Mouse (Mus musculus): ENCODE results near the gene Pvr.

Gene Pvr

DNA sequence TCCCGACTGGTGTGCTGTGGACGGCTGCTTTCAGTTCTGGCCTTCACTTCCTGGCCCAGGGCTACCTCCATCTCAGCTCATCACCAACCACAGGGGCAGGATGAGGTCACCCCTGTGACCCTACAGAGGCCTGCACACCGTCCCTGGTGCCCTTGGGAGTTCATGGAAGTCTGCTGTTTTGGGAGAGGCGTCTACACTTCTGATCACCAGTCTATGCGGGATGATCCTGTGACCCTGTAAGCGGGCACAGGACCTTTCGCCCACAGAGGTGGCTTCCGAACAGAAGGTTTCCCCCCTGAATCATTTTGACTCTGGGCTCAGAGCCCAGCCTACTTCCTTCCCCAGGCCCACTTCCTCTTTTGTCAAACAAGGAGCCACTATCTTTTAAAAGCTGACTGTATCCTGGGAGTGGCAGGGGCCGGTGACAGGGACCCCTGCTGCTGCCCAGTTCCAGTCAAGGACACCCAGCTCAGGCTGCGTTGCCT is 49.8 kb downstream of the Pvr start:
- DNase-seq, result peak; percentile 49 to 62

DNA sequence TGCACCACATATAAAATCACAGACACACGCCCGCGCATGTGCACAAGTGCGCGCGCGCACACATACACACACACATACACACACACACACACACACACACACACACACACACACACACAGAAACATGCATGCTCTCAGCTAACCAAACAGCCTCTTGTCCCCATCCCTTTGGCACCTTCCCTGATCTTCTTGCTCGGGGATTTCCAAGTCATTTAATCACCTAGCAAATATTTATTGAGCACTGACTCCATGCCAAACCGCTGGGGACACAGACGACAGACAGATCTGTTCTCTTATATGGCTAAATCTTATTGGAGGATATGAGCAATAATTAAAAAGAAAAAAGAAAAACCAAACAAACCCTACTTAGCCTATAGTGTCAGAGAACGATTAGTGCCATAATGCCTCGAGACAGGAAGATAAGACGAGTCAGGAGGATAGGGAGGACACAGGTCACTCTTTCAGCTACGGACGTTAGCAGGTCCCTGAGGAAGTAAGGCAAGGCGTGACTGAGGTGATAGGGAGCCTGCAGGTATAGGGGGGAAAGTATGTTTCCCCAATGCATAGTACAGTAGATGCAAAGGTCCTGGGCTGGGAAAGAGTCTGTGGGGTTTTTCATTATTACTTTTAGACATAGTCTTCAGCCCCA is 53.1 kb downstream of the Pvr start:
- DNase-seq, result peak in 1 of 2 experiments; percentile 37

DNA sequence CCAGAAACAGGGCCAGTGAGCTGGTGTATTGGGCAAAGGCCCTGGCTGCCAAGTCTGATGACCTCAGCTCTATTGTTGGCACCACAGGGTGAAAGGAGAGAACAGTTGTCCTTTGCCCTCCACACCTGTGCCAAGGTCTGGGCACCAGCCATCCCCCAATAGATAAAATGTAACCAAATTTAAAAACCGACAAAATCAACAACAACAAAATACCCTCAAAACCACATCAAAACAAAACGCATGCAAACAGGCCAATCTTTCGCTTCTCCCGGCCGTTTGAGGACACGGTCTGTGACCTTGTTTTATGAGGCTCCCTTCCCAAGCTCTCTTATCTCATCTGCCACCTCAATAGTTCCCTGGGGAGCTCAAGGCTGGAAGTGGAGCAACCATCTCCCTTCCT is 54.5 kb downstream of the Pvr start:
- DNase-seq, result no peak

DNA sequence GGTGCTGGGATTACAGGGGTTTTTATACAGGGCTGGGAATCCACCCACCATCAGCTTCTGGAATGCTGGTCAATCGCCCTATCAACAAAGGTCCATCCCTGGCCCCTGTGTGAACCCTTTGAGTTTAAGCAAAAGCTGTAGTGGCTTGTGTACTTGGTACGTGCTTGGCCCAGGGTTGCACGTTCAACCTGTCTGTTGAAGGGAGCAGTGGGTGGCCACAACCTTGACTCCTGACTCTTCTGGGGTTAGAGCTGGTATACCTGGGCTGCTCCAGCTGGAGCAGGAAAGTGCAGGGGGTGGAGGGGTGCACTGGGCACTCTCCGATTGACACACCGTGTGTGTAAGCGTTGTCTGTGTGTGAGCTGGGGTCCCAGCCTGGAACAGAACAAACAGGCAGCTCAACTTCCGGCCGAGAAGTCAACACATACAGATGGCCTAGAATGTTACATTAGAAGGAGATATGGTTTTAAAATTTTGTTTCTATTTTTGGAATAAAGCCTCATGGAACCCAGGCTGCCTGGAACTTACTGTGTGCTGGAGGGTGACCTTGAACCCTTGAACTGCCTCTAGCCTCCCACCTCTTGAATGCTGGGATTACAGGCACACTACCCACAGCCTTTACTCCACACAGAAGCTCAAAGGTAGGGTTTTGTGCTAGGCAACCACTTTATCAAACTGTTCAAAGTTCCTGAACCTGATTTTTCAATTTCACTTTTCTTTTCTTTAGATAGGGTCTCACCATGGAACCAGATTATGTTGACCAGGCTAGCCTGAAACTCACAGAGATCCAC is 55.5 kb downstream of the Pvr start:
- no peak for DNase-seq

DNA sequence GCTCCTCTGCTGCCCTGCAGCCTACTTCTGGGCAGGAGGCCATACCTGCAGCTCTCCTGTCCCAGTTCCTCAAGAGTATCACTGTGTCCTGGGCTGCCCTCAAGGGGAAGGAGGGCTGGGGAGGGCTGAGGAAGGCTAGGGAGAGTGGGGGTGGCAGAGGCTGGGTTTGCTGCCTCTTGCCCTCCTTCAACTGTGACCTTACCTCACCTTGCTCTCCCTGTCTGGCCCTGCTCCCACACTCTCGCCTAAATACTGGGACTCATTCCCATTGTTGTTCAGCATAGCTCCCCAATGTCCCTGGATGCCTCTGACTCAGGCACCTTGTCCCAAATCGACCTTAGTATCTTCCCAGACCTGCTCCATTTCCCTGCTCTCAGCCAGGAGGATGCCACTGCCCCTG is 56.7 kb downstream of the Pvr start:
- DNase-seq, result peak; percentile 44 to 57

DNA sequence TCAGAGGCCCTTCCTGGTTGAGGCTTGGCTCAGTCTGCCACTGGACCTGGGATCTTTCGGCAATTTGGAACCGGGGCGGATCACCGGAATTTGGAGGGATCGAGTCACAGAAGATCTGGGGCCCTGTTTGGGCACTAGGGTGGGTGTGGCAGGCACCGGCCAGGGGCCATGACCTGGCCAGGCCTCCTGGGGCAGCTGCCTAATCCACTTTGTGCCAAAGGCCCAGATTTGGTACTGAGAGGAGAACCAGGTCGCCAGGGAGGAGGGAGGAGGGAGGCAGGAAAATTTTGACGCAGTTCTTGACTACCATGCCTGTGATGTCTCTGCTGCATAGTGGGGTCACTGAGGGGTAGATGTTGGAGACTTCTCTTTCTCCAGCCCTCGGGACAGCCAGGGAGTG is 59.8 kb downstream of the Pvr start, which contains the start of gene Ceacam16:
Ceacam16 (minus strand) TSS at position 101 of the 400 bp plus-strand sequence.
- no peak for DNase-seq

DNA sequence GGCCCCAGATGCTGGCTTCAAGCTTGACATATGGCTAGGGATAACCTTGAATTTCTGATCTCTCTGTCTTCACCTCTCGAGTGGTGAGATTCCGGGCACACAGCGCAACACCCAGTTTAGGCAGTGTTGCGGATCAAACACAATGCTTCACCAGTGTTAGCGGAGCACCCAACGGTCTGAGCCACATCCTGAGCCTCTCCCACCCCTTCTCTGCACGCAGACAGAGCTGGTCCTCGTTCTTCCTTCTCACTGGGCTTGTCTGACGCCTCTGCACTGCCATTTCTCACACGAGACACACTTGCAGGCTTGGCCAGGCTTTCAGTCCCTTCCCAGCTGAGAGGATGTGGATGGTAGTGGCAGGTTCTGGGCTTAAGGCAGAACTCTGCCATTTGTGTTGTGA is 61.2 kb downstream of the Pvr start:
- no peak for DNase-seq

DNA sequence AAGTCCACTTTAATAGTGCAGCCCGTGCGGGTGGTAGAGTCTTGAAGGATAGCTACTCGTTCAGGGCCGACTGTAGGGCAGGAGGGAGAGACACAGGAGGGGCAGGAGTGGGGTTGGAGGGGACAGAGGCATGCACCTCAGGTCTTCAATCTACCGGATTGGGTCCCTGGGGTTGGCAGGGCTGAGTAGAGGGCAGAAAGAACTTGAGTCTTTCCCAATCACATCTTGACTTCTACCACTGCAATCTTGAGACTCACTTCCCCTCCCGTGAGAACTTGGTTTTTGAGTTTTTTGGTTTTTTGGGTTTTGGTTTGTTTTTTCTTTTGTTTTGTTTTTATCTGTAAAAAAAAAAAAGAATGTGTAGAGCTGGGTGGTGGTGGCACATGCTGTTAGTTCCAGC is 64.7 kb downstream of the Pvr start:
- no peak for DNase-seq

DNA sequence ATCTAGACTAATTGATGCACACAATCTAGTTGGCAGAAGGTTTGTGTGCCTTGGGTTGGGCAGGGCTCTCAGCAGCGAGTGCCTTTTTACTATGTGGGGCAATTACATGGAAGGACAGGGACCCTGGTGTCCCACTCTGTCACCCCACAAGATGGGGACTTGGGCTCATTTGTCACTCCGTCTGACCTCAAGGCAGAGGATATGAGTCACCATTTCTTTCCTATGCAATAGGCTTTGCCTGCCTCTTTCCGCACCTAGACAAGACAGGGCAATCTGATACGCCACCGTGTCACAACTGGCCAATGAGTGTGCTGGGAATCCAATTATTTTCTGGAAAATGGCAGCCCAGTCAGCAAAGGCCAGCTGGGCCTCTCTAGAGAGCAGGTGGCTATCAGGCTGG is 65.3 kb downstream of the Pvr start:
- no peak for DNase-seq
